Mouse (Mus musculus) heart, postnatal 14 days (tissue): ENCODE data around the gene Cckbr. TPM values are rescaled to one million over a fixed set of nuclear protein-coding genes. Genes with fewer than 3 reads are reported as not detected.
A peak's percentile ranks its signal among the peaks of the same experiment; 100 is the strongest.
"Not testable (repeated sequence)": the region's sequence is repeated elsewhere in the genome, so short reads cannot be mapped to it uniquely, and the experiment has no call there.

Source experiments
- DNase-seq, 2 experiments: peaks; one replicate each; pipeline ENCODE4 v3.0.0; 2021 to 2022
- intact Hi-C: fragments of 180-260 bp; cut with DNase I; formaldehyde crosslinking; loops from one replicate; pipeline ENCODE4 v1.15.1; 2025
- total RNA-seq, 2 experiments: library from RNA; stranded (reverse); gene quantifications; 2 replicates each; pipeline ENCODE4 v1.2.3; 2021

Gene Cckbr
- total RNA-seq, 2 experiments from 2014 or later = not detected

DNA sequence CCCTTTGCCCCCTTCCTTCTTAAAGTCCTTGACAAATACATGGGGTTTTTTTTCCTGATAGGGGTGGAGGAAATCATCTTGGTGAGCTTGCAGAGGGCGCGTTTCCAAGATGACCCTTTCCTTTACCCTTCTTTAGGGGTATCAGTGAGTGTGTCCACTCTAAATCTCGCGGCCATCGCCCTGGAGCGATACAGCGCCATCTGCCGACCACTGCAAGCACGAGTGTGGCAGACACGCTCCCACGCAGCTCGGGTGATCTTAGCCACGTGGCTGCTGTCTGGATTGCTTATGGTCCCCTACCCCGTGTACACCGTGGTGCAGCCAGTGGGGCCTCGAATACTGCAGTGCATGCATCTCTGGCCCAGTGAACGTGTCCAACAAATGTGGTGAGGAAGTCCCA is 8.3 kb downstream of the Cckbr start:
- DNase-seq = no peak
- intact Hi-C loops = no loop called here

DNA sequence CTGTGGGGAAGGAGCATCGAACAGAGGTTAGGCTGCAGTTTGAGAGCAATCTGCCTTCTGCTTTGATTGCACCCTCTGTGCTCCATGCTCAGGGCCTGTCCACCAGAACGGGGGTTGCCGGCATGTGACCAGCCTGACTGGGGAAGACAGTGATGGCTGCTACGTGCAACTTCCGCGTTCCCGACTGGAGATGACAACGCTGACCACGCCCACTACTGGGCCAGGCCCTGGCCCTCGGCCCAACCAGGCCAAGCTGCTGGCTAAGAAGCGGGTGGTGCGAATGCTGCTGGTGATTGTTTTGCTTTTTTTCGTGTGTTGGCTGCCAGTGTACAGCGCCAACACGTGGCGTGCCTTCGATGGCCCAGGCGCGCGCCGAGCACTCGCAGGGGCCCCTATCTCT is 9.3 kb downstream of the Cckbr start:
- intact Hi-C loops = no loop called here
- DNase-seq = no peak

DNA sequence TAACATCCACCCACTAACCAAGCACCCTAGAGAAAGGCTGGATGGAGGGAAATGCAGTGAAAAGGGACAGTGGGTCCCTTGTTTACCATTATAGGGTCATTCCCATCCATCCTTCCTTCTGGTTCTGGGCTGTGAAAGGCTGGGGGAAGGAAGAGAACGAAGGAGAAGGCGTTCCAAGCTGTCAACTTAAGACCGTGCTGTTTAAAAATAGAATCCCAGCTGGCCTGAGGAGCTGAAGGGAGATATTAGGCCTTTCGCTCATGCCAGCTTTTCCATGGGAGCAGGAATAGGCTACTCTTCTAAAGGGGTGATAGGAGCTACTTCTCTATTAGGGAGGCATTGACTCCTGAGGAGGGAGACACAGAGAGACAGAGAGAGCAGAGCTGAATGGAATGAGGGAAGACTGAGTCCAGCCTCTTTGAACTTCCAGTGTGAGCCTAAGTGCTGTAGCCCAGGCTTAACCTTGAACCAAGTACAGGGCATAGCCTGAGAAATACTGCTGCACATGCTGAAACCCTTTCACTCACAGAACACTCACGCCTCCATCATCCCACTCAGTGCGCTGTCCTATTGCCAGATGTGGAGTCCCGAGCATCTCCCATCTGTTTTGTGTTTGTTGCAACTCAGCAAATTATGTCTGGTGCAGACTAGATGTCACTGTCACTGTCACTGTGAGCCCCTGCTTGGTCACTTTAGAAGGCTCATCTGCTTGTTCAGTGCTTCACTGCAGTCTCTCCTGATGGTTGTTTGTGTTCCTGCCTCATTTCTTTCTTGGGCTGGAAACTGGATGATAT is 12.6 kb downstream of the Cckbr start:
- intact Hi-C loops = no loop called here
- DNase-seq = no peak

DNA sequence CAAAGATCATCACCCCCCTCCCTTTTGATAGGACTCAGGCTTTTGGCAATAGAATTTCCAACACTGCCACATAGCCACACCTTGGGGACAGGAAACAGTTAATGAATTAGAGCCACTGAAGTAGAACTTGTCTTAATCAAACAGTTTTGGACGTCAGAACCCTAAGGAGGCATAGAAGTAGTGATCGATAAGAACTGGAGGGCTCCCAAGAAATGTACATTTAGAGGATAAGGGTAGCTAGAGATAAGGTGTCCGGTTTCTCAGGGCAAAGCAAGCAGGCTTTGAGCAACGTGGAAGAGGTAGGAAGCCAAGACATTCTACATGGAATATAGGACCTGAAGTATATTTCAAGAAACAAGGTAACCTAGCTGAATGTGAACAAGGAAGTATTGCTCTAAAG is 15.9 kb downstream of the Cckbr start:
- DNase-seq = no peak

DNA sequence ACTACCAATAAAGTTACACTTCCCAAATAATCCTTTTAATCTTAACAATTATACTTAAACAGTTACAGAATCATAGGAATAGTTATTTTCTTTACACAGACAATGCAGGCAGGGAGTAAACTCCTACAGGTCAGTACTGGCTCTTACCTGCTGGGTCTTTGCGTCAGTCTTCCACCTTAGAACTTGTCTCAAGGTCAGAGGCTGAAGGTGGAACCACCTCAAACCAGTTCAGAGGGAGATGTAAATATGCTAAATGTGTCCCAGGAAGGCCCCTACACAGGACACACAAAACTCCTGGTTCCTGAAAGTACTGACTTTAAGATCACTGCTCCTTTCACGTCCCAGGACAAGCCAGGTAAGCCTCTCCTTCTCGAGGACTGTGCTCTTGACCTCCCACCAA is 19.5 kb downstream of the Cckbr start:
- intact Hi-C loops = no loop called here
- no peak for DNase-seq

More for the DNA sequence above, 15.9 kb downstream of the Cckbr start:
- intact Hi-C loops = no loop called here

DNA sequence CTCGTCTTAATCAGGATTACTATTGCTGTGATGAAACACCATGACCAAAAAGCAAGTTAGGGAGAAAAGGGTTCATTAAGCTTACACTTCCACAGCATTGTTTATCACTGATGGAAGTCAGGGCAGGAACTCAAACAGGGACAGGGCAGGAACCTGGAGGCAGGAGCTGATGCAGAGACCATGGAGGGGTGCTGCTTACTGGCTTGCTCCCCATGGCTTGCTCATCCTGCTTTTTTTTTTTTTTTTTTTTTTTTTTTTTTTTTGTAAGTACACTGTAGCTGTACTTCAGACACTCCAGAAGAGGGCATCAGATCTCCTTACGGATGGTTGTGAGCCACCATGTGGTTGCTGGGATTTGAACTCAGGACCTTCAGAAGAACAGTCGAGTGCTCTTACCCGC is 27.8 kb downstream of the Cckbr start:
- DNase-seq, intact Hi-C loops: not testable (repeated sequence)

DNA sequence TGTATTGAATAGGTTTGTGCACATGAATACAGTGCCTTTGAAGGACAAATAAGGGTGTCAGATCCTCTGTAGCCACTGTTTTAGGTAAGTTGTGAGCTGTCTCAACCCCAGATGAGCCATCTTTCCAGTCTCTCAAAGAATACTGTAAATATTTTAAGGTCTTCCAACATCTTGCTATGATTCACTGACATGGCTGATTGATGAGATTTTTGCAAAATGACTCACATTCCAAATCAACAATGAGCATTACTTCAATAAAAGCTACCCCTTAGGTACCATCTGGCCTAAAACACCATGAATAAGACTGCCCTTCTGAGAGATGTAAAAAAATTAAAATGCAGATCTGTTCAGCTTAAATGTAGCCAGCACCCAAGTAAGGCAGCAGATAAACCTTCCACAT is 33.0 kb downstream of the Cckbr start:
- no peak for DNase-seq
- intact Hi-C loops = no loop called here

DNA sequence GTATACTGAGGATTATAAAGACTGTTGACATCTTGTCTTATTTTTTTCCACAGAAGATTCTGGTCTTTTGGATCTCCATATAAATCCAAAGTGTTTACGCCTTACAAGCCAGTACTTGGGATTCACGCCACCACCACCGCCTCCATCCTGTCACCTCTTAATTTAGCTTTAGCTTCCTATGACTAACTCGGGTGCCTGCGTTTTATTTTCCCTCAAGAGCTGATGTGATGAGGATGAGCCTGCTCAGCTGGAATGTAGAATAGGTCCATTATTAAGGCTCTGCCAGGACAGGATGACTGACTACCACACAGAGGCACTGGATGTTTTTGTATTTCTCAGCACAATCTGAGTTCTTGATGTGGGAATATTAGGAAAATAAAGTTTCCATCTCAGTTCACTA is 40.0 kb downstream of the Cckbr start:
- intact Hi-C loops, DNase-seq: not testable (repeated sequence)

DNA sequence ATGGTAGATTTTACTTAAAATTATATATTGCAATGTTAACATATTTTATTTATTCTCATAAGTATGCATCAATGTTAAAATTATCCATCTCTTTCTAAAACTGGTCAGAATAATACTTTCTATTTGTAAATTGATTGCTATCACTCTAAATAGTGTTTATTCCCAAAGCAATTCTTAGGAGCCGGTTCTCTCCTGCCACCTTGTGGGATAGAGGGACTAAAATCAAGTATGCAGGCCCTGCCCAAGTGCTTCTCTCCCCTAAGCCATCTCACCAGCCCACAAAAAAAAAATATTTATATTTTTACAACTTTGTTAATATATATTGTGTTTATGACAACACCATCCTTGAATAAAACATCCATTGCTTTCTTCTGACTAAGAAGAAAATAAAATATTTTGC is 47.1 kb downstream of the Cckbr start:
- DNase-seq = no peak
- intact Hi-C loops = loop anchor here (10.0 kb wide), 1 partner anchor 248 kb away; no protein-coding TSS in a partner anchor

DNA sequence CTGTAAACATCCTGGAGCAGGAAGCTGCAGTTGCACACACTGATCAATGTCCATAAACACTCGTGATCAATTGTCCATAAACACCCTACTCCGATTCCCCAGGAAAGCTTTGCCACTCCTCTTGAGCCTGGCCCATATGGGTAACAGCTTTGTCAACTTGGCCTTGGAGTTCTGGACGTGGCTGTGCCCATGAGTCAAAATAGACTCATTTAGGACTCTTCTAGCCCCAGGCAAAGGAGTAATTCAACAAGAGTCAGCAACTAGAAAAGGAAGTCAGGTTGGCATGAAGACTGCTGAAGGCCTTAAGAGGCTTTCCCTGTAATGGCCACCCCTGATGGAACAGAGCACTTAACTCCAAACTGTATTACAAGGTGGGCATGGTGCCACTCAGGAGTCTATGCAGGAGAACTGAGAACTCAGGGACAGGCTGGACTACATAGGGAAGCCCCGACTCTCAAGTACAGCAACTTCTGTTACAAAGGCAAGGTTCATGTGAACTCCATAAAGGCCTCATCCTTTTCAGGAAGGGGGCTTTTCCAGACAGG is 49.3 kb downstream of the Cckbr start:
- intact Hi-C loops = loop anchor here (10.0 kb wide), 1 partner anchor 250 kb away; no protein-coding TSS in a partner anchor
- no peak for DNase-seq

DNA sequence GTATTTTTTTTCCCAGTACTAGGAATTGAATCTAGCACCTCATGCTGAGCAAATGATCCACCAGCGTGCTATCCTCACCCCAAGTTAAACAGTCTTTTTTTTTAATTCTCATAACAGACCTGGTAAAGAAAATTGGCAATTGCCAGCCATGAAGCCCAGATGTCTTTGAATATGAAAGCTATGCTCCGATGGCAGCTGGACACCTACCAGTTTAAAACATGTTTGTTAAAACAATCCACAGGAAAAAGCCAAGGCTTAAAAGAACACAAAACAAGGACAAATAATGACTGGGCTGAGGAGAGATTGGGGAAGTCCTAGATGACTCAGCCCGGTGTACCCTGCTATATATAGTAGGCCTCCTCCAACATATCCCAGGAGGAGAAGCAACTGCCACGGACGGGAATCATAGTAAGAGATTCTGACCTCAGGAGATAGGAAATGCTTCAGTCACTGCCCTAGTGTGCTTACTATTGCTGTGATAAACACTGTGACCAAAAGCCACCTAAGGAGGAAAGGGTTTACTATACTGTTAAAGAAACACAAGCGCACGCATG is 49.9 kb downstream of the Cckbr start:
- DNase-seq = no peak
- intact Hi-C loops = loop anchor here (10.0 kb wide), 1 partner anchor 251 kb away; no protein-coding TSS in a partner anchor

DNA sequence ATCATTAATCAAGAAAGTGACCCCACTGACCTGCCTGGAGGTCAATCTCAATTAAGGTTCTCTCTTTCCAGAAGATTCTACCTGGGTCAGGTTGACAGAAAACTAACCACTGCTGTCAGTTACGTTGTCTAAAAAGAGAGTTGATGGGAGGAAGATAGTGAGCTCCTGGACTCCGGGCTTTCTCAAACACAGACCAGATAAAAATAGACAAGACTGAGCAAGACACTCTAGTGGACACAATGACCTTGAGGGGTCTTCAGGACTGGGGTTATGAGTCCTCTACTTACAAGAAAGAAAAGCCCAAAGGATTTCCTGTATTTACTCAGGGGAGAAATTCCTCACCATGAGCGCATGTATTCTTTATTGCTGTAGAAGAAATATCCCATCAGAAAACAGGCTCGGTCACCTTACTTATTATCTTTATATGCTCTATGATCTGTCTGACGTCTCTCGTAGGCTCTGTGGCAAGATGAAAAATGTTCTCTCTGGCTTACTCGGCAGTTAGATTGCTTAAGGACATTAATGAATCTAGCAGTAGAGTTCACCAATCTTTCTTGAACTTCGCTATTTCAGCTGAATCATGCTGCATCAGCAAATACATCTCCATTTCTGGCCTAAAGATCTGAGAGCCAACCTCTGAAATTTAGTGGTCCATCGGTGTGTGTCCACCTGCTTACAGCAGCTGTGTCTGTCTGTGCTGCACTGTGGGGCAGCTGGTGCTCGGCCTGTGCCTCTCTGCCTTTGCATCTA is 51.3 kb downstream of the Cckbr start:
- intact Hi-C loops = loop anchor here (10.0 kb wide), 1 partner anchor 252 kb away; no protein-coding TSS in a partner anchor
- no peak for DNase-seq

DNA sequence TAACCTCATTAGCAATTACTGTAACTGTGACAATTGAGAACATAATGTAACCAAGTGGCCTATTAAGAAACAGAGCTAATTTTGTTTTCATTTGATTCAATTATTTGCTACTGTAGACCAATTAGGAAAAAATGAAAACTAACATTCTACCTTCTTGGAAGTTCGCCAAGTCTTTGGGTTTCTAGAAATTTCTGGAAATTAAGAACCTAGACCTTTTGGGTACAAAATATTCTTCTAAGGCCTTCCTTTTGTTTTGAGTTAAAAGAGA is 51.8 kb downstream of the Cckbr start:
- intact Hi-C loops = loop anchor here (10.0 kb wide), 1 partner anchor 253 kb away; no protein-coding TSS in a partner anchor
- no peak for DNase-seq

DNA sequence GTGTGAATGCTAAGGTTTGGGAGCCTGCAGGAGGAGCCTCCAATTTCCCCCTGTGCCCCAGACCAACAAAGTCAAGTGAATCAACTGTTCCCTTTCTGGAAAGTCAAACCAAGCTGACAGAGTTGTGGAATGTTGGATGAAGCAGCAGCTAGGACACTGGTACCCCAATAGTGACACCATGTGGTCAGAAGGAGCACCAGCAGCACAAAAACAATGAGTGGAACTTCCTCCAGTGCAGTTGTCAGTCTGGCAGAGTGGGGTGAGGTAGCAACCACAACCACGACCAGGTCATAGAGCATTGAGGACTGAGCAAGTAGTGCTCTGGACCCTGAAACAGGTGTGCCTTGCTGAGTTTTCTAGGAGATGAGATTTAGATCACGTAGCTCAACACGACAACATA is 52.3 kb downstream of the Cckbr start:
- intact Hi-C loops = loop anchor here (1.0 to 10.0 kb wide), 3 partner anchors 39 to 253 kb away; no protein-coding TSS in a partner anchor
- peak; percentile 36 to 63 for DNase-seq

DNA sequence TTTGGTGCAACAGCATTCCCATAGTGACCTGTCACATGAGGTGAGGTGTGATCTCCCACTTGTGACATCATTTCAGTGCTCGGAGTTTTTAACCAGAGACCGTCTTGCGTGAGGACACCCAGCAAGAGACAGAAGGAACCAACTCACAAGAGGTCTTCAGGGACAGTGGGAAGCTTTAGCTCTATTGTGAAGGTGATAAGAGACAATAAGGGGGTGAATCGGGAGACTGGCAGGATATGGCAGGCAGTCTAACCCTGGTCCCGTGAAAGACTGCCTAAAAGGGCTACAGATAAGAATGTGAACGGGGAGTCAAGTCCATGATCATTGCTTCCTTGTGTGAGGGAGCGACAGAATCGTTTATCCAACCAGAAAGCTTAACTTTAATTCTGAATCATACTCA is 52.8 kb downstream of the Cckbr start:
- intact Hi-C loops = loop anchor here (1.0 to 10.0 kb wide), 3 partner anchors 38 to 254 kb away; no protein-coding TSS in a partner anchor
- no peak for DNase-seq

DNA sequence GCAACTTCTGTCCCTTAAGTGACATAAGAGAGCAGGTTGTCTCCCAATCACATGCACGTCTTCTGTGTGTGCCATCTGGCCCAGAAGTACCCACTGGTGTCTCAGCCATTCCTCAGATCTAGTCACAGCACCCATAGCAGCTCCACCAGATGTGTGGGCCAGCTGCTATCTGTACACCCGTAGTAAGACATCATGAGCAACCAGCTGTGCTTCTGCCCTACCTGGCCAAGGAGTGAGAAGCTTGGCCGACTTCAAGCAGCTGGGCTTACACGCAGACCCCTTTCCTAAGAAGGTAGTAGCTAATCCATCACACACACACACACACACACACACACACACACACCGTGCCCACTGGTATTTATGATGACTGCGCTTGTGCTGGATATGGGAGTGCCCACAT is 53.7 kb downstream of the Cckbr start:
- intact Hi-C loops = loop anchor here (2.0 to 10.0 kb wide), 2 partner anchors 38 to 254 kb away; no protein-coding TSS in a partner anchor
- DNase-seq = no peak

DNA sequence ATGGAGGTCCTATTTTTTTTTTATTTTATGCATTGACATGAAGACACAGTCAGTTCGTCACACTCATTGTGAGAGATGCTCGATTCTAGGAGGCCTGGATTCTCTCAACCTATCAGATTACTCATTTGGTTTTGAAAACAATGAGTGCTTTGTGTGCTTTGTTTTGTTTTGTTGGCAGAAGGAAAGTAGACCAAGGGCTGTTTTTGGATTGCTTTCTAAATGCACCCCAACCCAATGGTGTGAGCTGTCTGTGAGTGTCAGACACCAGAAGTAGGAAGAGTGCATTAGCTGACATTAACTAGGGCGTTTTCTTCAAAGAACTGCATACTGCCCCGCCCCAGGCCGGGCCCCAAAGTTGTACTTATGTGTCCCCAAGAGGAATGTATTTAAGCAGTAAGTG is 54.5 kb downstream of the Cckbr start:
- no peak for DNase-seq
- intact Hi-C loops = no loop called here

DNA sequence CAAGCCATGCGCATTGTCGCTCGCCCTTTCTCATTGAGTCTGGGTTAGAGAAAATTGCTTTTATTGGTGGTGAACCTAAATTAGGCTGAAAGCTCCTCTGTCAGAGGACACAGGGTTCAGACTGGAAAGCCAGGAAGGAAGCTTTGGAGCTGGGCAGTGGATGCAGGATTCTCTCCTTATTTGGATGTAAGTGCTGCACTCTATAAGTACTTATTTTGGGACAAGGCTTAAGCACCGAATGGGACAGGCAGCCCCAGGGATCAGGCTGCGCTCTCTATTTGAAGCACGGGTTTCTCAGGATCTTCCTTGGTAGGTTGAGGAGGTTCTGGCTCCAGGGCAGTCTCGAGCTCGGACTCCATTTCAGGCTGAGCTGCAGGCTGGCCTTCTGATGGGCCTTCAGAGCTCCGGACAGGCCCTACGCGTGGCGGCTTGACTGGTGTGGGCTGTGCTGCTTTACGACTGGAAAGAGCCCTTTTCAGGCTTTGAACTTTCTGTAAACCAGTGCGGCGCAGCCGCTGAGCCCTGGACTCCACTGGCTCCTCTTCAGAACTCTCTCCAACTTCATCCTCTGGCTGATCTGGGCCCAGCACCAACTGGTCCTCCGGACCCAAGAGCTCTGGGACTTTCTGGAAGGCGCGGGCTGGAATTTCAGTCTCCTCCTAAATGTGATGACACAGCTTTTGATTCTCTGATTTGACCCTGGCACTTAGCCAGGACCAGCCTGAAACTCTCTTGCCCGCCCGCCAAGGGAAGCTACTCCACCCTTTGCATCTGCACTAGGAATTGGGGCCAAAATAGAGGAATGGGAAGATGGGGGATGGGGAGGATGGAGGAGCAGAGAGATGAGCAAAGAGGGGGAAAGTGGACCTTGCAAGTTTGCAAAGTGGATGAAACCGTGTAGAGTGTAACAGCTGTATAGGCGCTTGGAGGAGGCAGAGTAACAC is 55.3 kb downstream of the Cckbr start:
- peak; percentile 56 to 58 for DNase-seq
- intact Hi-C loops = no loop called here

DNA sequence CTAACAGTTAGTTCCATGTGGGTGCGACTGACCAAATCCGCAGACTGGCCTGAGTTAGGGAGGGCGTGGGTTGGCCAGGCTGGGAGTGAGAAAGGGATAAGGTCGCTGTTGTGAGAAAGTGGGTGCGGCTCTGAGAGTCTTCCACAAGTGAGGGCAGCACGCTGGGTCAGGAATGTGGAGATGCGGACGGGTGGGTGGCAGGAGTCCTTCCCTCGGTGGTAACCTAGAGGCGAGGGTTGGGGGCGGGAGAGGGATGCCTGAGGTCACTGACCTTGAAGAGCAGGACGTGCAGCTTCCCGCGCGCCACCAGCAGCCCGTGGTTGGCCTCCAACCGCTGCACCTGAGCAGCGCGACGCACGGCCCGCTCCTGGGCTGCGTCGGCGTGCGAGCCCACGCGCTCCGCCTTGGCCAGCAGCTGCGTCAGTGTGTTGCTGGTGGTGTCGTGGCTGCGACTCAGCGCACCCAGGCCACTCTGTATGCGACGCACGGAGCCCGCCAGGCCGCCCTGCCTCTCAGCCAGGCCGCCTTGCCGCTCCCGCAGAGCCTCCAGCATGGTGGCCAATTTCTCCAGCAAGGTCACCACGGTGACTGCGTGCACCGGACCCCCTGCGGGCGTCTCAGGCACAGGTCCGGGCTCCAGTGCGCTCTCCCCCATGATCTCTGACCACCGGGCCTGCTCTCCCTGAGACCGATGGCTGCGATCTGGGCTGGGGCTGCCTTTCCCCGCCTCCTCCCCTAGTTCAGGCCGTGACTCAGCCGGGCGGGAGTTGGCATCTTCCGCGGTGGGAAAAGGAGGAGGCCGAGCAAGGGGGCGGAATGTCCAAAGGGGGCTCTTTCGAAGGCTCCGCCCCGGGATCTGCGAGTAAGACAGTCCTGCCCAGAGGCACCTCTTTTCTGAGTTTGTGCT is 56.2 kb downstream of the Cckbr start, which contains the start of gene Cavin3:
Gene Cavin3 (minus strand): TSS at position 796 of the 907 bp plus-strand sequence.
- intact Hi-C loops = no loop called here
- DNase-seq = peak; percentile 89 to 90
